Mouse (Mus musculus): ENCODE measurements around the gene Cplx3. TPM values are rescaled to one million over a fixed set of nuclear protein-coding genes. Genes with fewer than 3 reads are reported as not detected.

The Cplx3 gene
- polyA plus RNA-seq, 1 experiment from 2014 or later = not detected

DNA sequence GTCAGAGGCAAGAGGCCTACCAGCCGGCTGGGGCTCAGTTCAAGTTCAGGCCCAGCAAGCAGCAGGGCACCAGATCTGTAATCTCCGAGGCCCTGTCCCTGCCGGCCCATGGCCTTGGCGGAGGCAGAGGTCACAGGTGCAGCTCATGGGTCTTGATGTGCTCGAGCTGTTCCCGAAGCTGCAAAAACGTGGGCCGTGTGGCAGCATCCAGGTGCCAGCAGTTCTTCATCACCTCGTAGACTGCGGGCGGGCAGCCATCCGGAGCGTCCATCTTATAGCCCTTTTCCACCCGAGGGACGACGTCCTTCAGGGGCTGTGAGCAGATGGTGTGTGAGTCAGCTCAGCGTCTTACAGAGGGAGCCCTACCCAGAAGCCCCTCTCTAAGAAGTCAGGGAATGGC lies 21.1 kb upstream of the Cplx3 start:
- H3K4me2 ChIP-seq (ENCODE audit: low read length) = no peak overlapping the region
- 93% methylated on average over 17 of the region's 17 CpGs for WGBS
- peaks cover 27% of the 10 kb centered on the region for H3K36me3 ChIP-seq (ENCODE audit: control insufficient read depth, insufficient read depth)
- no peaks in the 10 kb centered on the region for H3K27me3 ChIP-seq (replicated peaks; ENCODE audit: control insufficient read depth, insufficient read depth, low read length)
- H3K4me3 ChIP-seq (replicated peaks; ENCODE audit: low read length) = no peak overlapping the region
- no peak overlapping the region for H3K27ac ChIP-seq (ENCODE audit: low read length)
- no peak for ATAC-seq
- H3K4me1 ChIP-seq (replicated peaks; ENCODE audit: control insufficient read depth, insufficient read depth, low read length) = no peaks in the 10 kb centered on the region
- H3K9me3 ChIP-seq (ENCODE audit: control insufficient read depth, low read length) = no peaks in the 10 kb centered on the region
- no peak overlapping the region for H3K9ac ChIP-seq (replicated peaks; ENCODE audit: low read depth, low read length)

GRCm38 (mm10) chr9:57625674-57626500 lies 19.8 kb upstream of the Cplx3 start:
- H3K36me3 ChIP-seq (ENCODE audit: control insufficient read depth, insufficient read depth) = peaks cover 27% of the 10 kb centered on the region
- no peak overlapping the region for H3K27ac ChIP-seq (ENCODE audit: low read length)
- no peak overlapping the region for H3K4me3 ChIP-seq (replicated peaks; ENCODE audit: low read length)
- no peaks in the 10 kb centered on the region for H3K4me1 ChIP-seq (replicated peaks; ENCODE audit: control insufficient read depth, insufficient read depth, low read length)
- H3K4me2 ChIP-seq (ENCODE audit: low read length) = no peak overlapping the region
- H3K27me3 ChIP-seq (replicated peaks; ENCODE audit: control insufficient read depth, insufficient read depth, low read length) = no peaks in the 10 kb centered on the region
- no peaks in the 10 kb centered on the region for H3K9me3 ChIP-seq (ENCODE audit: control insufficient read depth, low read length)
- no peak for ATAC-seq
- H3K9ac ChIP-seq (replicated peaks; ENCODE audit: low read depth, low read length) = no peak overlapping the region
- 69% methylated on average over 15 of the region's 15 CpGs for WGBS

DNA sequence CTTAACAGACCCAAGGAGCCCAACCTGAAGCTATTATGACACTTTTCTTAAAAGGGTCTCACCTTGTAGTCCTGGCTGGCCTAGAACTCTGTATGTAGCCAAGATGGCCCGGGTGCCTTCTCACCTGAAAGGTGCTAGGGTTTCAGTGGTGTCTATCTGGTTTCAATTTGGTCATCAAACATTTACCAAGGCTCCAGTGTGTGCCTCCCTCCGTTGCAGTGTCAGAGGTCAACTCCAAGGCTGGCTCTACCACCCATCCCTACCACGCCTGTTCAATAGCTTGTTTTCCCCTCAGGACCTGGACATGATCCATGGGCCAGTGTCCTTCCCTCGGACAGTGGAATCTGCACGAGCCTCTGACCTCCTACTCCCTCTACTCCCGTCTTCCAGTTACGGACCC lies 18.2 kb upstream of the Cplx3 start:
- no peak for ATAC-seq
- Histone ChIP-seq H3K9me3 (ENCODE audit: control insufficient read depth, low read length) (no peaks in the 10 kb centered on the region), H3K9ac (replicated peaks; ENCODE audit: low read depth, low read length) (no peak overlapping the region), H3K27me3 (replicated peaks; ENCODE audit: control insufficient read depth, insufficient read depth, low read length) (no peaks in the 10 kb centered on the region), H3K4me3 (replicated peaks; ENCODE audit: low read length) (no peak overlapping the region), H3K27ac (ENCODE audit: low read length) (no peak overlapping the region), H3K4me1 (replicated peaks; ENCODE audit: control insufficient read depth, insufficient read depth, low read length) (no peaks in the 10 kb centered on the region), H3K36me3 (ENCODE audit: control insufficient read depth, insufficient read depth) (peaks cover 23% of the 10 kb centered on the region), H3K4me2 (ENCODE audit: low read length) (no peak overlapping the region)
- 94% methylated on average over 7 of the region's 7 CpGs for WGBS

DNA sequence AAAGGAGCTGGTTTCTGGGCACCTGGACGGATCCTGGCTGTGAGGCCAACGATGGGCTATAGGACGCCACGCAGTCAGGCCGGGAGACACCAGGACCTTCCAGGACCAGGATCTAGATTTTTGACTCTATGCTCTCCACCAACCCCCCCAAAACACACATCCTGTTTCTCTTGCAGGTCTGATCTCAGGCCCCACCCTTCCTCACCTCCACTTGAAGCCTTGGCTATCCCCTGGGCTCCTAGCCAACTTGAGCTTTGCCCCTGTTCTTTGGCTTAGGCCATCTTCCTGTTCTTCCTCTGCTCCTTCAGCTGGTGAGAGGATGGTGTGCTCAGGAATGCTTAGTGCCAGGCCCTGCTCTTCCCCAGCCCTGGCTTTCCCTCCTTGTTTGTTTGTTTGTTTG lies 14.6 kb upstream of the Cplx3 start, which contains the start of gene Lman1l:
TSS of gene Lman1l (minus strand) at position 101 of the 400 bp plus-strand sequence.
- H3K4me3 ChIP-seq (replicated peaks; ENCODE audit: low read length) = no peak within 1 kb of the TSS
- no peaks in the 10 kb centered on the region for H3K27me3 ChIP-seq (replicated peaks; ENCODE audit: control insufficient read depth, insufficient read depth, low read length)
- no peaks in the 10 kb centered on the region; the same call in 1 of the 2 replicates for H3K36me3 ChIP-seq (ENCODE audit: control insufficient read depth, insufficient read depth)
- no peaks in the 10 kb centered on the region for H3K9me3 ChIP-seq (ENCODE audit: control insufficient read depth, low read length)
- H3K4me2 ChIP-seq (ENCODE audit: low read length) = no peak within 1 kb of the TSS
- no peak within 1 kb of the TSS for H3K27ac ChIP-seq (ENCODE audit: low read length)
- WGBS = 95% methylated on average over 5 of the region's 5 CpGs
- H3K9ac ChIP-seq (replicated peaks; ENCODE audit: low read depth, low read length) = no peak within 1 kb of the TSS
- no peak for ATAC-seq
- no peaks in the 10 kb centered on the region for H3K4me1 ChIP-seq (replicated peaks; ENCODE audit: control insufficient read depth, insufficient read depth, low read length)

DNA sequence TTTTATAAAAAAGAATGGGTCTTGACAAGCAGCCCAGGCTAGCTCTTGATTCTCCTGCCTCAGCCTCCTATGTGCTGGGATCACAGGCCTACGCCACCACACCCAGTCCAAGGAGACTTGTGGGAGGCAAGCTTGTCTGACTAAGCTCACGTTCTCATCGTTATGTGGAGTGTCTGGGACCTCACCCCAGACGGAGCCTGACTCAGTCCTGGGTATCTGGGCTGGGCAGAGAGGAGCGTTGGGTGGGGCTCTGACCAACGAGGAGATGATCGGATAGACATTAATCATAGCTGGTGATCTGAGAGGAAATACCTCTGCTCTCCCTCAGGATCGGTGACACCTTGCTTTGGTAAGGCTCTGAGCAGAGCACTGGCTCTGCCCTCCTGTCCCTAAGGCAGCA lies 12.8 kb upstream of the Cplx3 start:
- Histone ChIP-seq H3K27me3 (replicated peaks; ENCODE audit: control insufficient read depth, insufficient read depth, low read length) (no peaks in the 10 kb centered on the region), H3K9me3 (ENCODE audit: control insufficient read depth, low read length) (no peaks in the 10 kb centered on the region), H3K9ac (replicated peaks; ENCODE audit: low read depth, low read length) (no peak overlapping the region), H3K4me3 (replicated peaks; ENCODE audit: low read length) (no peak overlapping the region), H3K4me2 (ENCODE audit: low read length) (no peak overlapping the region), H3K4me1 (replicated peaks; ENCODE audit: control insufficient read depth, insufficient read depth, low read length) (no peaks in the 10 kb centered on the region), H3K36me3 (ENCODE audit: control insufficient read depth, insufficient read depth) (no peaks in the 10 kb centered on the region), H3K27ac (ENCODE audit: low read length) (no peak overlapping the region)
- 79% methylated on average over 8 of the region's 8 CpGs for WGBS
- ATAC-seq = no peak

DNA sequence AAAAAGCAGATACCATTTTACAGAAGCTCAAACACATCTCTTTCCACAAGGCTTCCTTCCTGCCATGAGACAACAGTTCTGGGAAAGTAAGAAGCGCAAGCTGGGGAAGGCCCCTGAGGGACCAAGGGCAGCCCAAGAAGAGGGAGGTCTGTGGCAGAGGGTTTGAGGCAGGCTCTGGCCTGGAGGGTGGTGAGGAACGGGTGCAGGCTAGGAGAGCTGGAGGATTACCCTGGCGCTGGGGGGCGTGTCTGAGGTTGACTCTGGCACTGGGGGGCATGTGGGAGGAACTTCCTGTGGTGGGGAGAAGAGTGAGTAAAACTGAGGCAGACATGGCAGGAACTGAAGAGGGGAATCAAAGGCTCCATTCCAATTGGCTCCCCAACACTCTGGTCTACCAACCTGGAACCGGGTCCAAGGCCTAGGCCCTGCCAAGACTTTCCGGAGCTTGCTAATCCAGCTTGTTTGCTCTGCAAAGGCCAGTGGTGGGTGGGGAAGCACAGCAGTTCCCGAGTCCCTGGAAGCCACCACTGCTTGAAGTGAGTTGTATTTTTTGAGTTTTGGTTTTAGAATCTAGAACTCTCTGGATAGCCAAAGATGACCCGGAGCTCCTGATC lies 11.6 kb upstream of the Cplx3 start:
- no peaks in the 10 kb centered on the region for H3K27me3 ChIP-seq (replicated peaks; ENCODE audit: control insufficient read depth, insufficient read depth, low read length)
- 75% methylated on average over 8 of the region's 8 CpGs for WGBS
- no peaks in the 10 kb centered on the region for H3K9me3 ChIP-seq (ENCODE audit: control insufficient read depth, low read length)

DNA sequence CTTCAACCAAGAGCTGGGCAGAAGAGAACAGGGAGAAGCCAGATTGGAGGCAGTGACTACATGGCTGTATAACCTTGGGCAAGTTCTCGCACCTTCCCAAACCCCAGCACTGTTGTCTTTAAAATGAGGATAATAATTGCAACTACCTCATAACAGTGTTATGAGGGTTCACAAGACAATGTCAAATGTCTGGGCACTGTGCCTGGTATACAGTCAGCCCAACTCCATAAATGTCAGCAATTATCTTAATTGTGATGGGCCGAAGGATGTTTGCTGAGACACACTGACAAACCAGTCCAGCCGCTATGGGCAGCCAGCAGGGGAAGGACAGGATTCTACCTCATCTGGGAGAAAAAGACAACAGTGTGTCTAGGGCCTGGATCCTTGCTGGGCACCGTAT lies 8.7 kb upstream of the Cplx3 start:
- no peaks in the 10 kb centered on the region for H3K27me3 ChIP-seq (replicated peaks; ENCODE audit: control insufficient read depth, insufficient read depth, low read length)
- no peaks in the 10 kb centered on the region for H3K9me3 ChIP-seq (ENCODE audit: control insufficient read depth, low read length)
- peaks cover 14% of the 10 kb centered on the region for H3K4me1 ChIP-seq (replicated peaks; ENCODE audit: control insufficient read depth, insufficient read depth, low read length)
- 85% methylated on average over 4 of the region's 4 CpGs for WGBS
- no peak overlapping the region for H3K4me3 ChIP-seq (replicated peaks; ENCODE audit: low read length)
- no peak overlapping the region for H3K27ac ChIP-seq (ENCODE audit: low read length)
- ATAC-seq = no peak
- H3K36me3 ChIP-seq (ENCODE audit: control insufficient read depth, insufficient read depth) = no peaks in the 10 kb centered on the region
- H3K9ac ChIP-seq (replicated peaks; ENCODE audit: low read depth, low read length) = no peak overlapping the region
- no peak overlapping the region for H3K4me2 ChIP-seq (ENCODE audit: low read length)

More for the DNA sequence above, 11.6 kb upstream of the Cplx3 start:
- no peak overlapping the region for H3K4me3 ChIP-seq (replicated peaks; ENCODE audit: low read length)
- no peaks in the 10 kb centered on the region for H3K4me1 ChIP-seq (replicated peaks; ENCODE audit: control insufficient read depth, insufficient read depth, low read length)
- no peak overlapping the region for H3K9ac ChIP-seq (replicated peaks; ENCODE audit: low read depth, low read length)
- no peaks in the 10 kb centered on the region for H3K36me3 ChIP-seq (ENCODE audit: control insufficient read depth, insufficient read depth)
- H3K27ac ChIP-seq (ENCODE audit: low read length) = no peak overlapping the region
- no peak for ATAC-seq
- H3K4me2 ChIP-seq (ENCODE audit: low read length) = no peak overlapping the region

- ATAC-seq = no peak
- no peaks in the 10 kb centered on the region for H3K9me3 ChIP-seq (ENCODE audit: control insufficient read depth, low read length)
- no peaks in the 10 kb centered on the region for H3K27me3 ChIP-seq (replicated peaks; ENCODE audit: control insufficient read depth, insufficient read depth, low read length)
- WGBS = 84% methylated on average over 7 of the region's 7 CpGs
- H3K9ac ChIP-seq (replicated peaks; ENCODE audit: low read depth, low read length) = no peak overlapping the region
- H3K4me1 ChIP-seq (replicated peaks; ENCODE audit: control insufficient read depth, insufficient read depth, low read length) = peaks cover 14% of the 10 kb centered on the region
- no peak overlapping the region for H3K27ac ChIP-seq (ENCODE audit: low read length)
- H3K4me3 ChIP-seq (replicated peaks; ENCODE audit: low read length) = no peak overlapping the region
- no peaks in the 10 kb centered on the region for H3K36me3 ChIP-seq (ENCODE audit: control insufficient read depth, insufficient read depth)
- H3K4me2 ChIP-seq (ENCODE audit: low read length) = no peak overlapping the region
Observed at GRCm38 (mm10) chr9:57613975-57614374, 7.9 kb upstream of the Cplx3 start.

GRCm38 (mm10) chr9:57612587-57612986 lies 6.5 kb upstream of the Cplx3 start:
- no peak for ATAC-seq
- no peaks in the 10 kb centered on the region for H3K9me3 ChIP-seq (ENCODE audit: control insufficient read depth, low read length)
- no peak overlapping the region for H3K27ac ChIP-seq (ENCODE audit: low read length)
- no peak overlapping the region for H3K4me3 ChIP-seq (replicated peaks; ENCODE audit: low read length)
- peaks cover 14% of the 10 kb centered on the region for H3K4me1 ChIP-seq (replicated peaks; ENCODE audit: control insufficient read depth, insufficient read depth, low read length)
- H3K9ac ChIP-seq (replicated peaks; ENCODE audit: low read depth, low read length) = no peak overlapping the region
- H3K36me3 ChIP-seq (ENCODE audit: control insufficient read depth, insufficient read depth) = no peaks in the 10 kb centered on the region
- no peak overlapping the region for H3K4me2 ChIP-seq (ENCODE audit: low read length)
- WGBS = 85% methylated on average over 7 of the region's 7 CpGs
- 0 out of 2 replicates have a peak, but pooled peaks cover under 1% of the 10 kb centered on the region for H3K27me3 ChIP-seq (replicated peaks; ENCODE audit: control insufficient read depth, insufficient read depth, low read length)
